Mouse (Mus musculus) lung, postnatal 4 days (tissue): Measurements from ENCODE around the gene Exosc2.

Experiments used
- DNase-seq, 2 experiments: peaks; one replicate each; pipeline ENCODE4 v3.0.0; 2021

Exosc2 gene

DNA sequence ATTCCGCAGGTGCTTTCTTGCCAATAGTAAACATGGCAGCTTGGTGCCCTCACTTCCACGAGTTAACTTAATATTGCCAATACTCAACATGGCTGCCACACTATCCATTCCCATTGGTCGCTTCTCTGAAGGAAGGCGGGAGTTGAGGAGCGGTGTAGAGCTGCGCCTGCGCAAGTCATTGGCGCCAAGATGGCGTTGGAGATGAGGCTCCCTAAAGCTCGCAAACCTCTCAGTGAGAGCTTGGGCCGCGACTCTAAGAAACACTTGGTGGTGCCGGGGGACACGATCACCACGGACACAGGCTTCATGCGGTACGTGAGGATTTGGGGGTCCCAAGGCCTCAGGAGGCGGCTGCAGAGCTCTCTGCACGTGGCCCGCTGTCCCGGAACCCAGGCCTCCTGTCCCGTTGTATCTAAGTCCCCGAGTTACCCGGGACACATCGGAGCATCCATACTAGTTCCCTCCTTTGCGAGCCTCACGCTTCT is at the start of gene Exosc2:
Exosc2 (plus strand) TSS at position 165 of the 485 bp plus-strand sequence.
- peak; percentile 94 to 95 for DNase-seq

- DNase-seq, result no peak
Observed at GRCm38 (mm10) chr2:31633531-31633930, 37.0 kb upstream of the Exosc2 start.

DNA sequence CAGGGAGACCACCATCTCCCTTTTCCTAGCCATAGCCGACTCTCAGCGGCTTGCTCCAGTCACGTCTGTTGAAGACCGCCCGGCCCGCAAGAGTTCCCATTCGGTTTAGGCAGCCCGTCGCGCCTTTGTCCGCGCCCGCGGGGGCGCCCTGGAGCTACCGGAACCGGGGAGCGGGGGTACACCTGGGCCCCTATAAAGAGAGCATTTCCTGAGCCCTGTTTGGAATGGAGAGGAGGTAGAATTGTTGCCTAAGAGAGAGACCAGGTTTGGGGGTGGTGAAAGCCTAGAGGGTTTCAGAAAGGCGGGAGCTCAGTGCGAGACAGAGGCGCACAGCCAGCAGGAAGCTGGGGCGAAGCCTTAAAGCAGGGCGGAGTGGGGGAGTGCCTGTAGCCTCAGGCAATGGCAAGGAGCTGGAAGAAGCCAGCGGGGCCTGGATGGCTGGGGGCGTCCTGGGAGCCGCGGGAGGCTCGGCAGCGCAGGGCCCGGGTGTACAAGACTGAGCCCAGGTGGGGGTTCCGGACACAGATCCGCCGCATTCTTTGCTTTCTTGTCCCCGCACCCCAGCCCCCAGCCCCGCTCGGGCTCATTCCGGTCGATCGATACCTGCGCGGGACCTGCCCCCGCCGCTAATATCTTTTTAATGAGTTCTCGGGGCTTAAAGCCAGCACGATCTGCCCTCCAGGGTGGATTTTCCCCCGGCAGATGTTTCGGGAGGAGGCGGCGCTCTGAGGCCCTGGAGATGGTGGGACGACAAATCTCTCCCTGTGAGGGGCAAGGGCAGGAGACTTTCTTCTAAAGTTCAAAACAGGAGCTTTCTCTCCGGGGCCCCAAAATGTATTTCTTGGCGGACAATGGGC is 35.0 kb upstream of the Exosc2 start:
- no peak for DNase-seq

GRCm38 (mm10) chr2:31636138-31636741 is 34.3 kb upstream of the Exosc2 start:
- DNase-seq, result no peak

DNA sequence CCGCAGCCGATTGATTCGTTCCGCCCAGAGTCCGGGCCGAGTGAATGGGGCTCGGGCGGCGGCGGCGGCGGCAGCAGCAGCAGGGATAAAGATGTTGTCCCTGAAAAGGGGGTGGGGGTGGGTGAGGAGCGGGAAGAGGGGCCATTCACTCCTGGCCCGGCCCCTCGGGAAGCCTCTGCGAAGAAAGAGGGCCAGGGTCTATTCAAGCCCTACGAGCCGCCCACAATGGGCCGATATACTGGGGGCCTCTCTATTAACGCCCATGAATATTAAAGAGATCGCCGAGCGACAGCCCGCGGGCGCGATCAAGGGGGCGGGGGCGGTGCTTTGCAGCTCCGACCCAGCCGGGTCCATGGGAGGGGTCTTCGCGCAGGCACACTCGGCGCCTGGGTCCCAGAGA is 33.8 kb upstream of the Exosc2 start:
- DNase-seq, result no peak

DNA sequence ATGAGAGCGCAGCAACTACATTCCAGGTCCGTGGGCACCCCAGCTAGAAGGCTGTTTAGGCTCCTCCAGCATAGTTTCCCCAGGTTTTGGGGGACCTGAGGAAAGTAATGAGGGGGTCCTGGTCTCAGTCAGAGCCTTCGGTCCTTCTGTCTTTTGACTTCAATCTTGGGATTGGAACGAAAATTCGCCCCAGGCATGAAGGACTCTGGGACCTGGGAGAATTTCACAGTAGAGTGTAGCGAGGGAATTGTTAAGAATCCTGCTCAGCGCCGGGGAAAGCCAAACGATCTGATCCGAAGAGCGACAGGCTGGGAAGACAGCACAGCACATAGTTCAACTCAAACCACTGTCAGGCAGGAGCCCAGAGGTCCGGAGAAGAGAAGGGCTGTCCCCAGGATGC is 33.2 kb upstream of the Exosc2 start:
- DNase-seq, result no peak

- DNase-seq, result peak; percentile 52 to 57
Observed at GRCm38 (mm10) chr2:31637807-31638206, 32.7 kb upstream of the Exosc2 start.

GRCm38 (mm10) chr2:31638581-31639465 is 31.7 kb upstream of the Exosc2 start:
- no peak for DNase-seq

GRCm38 (mm10) chr2:31639466-31639760 is 31.1 kb upstream of the Exosc2 start:
- no peak for DNase-seq

DNA sequence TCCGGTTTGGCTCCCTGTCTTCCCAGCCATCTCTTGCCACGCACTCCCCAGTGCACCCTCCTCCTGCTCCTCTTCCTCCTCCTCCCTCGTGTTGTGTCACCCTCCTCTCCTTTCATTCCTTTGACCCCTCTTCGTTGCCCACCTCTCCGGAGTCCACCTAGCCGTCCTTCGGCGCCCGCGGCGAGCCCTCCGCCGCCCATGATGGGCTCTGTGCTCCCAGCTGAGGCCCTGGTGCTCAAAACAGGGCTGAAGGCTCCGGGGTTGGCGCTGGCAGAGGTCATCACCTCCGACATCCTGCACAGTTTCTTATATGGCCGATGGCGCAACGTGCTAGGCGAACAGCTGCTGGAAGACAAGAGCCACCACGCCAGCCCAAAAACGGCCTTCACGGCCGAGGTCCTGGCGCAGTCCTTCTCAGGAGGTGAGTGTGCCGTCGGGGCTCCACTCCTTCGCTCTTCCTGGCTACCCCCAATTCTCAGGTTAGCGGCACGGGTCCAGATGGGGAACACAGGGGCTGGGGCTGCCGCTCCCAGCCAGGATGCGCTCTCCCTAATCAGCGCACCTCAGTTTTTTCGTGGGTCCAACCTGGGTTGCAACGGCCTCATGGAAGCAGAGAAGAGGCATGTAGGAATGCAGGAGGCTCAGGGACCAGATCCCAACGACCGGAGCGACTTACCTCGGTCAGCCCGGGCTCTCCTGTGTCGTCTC is 30.5 kb upstream of the Exosc2 start, which contains the start of gene Prdm12:
Prdm12 (plus strand) TSS at position 137 of the 708 bp plus-strand sequence.
- DNase-seq, result no peak

GRCm38 (mm10) chr2:31640609-31641507 is 29.7 kb upstream of the Exosc2 start:
- DNase-seq, result no peak

DNA sequence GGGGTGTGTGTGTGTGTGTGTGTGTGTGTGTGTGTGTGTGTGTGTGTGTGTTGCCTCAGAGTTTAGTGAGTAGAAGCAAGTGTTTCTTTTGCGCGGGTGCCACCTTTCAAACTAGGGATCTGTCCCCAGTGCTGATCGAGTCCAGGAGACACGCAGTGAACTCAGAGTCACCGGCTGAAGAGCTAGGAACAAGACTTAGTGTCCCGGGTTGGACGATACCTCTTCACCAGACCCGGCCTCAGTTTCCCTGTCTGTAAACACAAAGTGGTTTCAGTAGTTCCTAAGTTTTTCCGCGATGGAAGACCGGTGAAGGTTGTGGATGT is 29.0 kb upstream of the Exosc2 start:
- no peak for DNase-seq

DNA sequence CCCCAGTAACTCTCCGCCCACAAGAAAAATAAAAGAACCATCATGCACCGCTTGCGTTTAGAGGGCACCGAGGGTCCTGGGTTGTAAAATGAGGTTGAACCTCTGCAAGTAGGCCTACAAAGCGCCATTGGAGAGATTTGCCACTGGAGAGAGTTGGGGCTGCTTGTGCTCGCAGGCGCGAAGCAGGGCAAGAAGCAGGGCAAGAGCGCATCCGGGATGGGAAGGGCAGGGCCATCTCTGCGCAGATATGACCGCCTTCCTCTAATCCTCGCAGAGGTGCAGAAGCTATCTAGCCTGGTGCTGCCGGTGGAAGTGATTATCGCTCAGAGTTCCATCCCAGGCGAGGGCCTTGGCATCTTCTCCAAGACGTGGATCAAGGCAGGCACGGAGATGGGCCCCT is 28.6 kb upstream of the Exosc2 start:
- DNase-seq, result no peak

GRCm38 (mm10) chr2:31653971-31654853 is 16.3 kb upstream of the Exosc2 start:
- no peak for DNase-seq

DNA sequence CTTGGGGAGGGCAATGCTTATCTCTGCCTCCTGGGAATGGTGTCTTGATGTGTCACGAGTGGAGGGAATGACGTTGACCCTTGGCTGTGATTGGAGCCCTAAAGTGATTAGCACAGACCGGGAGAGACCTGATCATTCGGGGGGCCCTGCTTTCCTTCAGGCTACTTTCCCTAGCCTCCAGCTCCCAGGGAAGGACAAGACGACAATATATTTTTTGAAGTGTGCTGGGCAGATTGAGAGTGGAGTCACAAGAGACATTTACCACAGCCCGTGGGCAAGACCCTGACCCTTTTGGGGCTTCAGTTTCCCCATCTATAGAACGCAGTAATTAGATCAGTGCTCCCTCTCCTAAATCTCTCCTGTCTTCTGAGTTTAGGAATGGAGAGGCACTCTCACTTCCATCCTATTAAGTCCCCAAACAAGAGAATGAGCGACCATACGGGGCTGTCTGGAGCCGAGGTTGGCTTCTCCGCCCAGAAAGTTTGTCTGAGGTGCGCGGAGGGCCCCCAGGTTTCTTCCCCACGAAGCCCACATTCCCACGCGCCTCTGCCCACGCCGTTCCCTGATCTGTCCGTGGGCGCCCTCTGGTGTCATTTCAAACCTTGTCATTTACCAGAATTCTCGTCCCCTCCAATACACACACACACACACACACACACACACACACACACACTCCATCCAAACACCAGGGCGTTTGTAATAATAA is 15.5 kb upstream of the Exosc2 start:
- DNase-seq, result peak in 1 of 2 experiments; percentile 64

DNA sequence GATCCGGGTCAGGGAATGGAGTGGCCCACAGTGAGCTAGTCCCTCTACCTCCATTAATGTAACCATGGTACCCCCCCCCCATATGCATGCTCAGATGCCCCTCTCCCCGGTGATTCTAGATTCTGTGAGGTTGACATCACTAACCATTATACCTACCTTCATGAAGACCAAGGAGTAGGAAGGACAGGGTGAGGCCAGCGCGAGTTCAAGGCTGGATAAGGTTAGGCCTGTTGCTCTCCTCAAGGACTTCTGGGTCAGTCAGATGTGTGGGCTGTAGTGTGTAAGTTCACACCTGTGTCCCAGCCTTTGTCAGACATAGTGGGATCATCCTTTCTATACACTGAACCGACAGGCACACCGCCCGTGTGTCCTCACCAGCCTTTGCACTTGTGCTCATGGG is 14.1 kb upstream of the Exosc2 start:
- no peak for DNase-seq

DNA sequence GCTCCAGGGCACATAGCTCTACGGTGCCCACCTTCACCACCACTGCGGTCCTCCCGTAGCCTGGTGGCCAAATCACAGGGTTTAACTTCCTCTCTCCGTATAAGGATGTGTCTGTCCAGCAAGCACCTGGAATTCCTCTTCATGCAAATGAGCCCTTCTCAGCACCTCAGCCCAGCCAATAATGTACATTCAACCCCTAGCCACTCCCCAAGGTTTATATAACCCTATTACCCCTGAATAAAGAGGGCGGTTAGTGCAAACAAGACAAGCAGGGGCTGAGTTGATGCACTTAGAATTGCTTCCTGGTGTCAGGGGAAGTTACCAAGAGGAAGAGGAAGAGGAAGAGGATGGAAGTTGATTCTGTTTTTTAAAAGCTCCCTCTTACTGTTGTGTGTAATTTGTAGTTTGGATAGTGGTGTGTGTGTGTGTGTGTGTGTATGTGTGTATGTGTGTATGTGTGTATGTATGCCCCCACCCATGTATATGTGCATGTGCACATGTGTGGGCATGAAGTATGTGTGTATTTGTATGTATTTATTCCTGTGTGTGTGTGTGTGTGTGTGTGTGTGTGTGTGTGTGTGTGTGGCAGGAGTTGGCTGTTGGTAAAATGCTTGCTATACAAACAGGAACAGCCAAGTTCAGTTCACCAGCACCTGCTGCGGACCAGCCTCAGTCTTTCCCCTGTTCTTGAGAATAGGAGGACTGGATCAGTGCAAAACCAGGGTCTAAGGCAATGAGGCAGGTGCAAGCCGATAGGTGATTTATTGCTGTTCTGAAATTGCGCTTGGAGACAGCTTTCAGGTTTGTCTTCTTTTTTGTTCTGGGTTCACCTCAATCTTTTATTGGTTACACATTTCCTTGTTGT is 7.3 kb upstream of the Exosc2 start:
- DNase-seq, result no peak

GRCm38 (mm10) chr2:31663804-31664180 is 6.7 kb upstream of the Exosc2 start:
- DNase-seq, result no peak

- DNase-seq, result peak in 1 of 2 experiments; percentile 43
Observed at GRCm38 (mm10) chr2:31667332-31667731, 3.2 kb upstream of the Exosc2 start.
